Comparison of ENCODE assay signal across 8 mouse cellular contexts in the genomic region with DNA sequence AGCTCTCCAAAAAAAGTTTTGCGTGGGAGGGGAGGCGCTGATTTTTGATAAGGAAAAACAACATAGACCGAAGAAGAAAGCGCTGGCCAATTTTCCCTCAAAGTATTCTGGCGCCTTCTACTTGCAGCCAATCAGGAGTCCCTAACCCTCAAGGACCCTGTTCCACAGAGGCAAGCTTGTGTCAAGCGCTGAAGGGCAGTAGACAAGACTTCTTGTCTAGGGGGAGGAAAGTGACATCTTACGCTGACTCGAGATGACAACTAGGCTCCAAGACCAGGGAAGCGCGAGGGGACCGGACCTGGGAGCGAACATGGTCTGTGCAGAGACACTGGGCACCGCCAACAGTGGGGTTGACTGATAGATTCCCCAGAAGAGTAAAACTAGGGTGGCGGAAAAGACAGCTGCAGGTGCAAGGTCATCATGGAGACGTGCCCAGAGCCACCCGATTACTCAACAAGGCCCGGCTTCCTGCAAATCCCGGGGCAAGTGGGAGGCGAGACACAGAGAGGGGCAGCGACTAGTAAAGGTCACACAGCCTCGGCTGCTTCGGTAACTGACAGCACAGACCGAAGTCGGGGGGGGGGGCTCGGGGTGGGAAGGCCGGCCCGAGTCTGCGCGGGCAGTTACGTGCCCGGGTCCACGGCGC. TPM values are rescaled to one million over a fixed set of nuclear protein-coding genes. Genes with fewer than 3 reads are reported as not detected.
DNase-seq lines count a peak whose midpoint lies in the region; ATAC-seq and TF ChIP-seq lines count a peak whose summit lies in the region.

No protein-coding gene starts in this region.

- no peaks in the 10 kb centered on the region for H3K27me3 ChIP-seq in intestine, embryonic 15.5 days (replicated peaks)
- H3K27me3 ChIP-seq in liver, postnatal 0 days (ENCODE audit: insufficient read depth, low read length) = no peaks in the 10 kb centered on the region
- H3K27me3 ChIP-seq in neural tube, embryonic 15.5 days (replicated peaks) = no peaks in the 10 kb centered on the region

- no peak for TF ChIP-seq CTCF in liver, postnatal 0 days (IDR thresholded peaks at IDR 0.05; ENCODE audit: low read depth)

- DNase-seq in 3T3-L1 (ENCODE audit: low read depth, low spot score) = peak; percentile 61
- peak; percentile 20 to 42 for DNase-seq in CD8-positive naive resting alpha-beta T cell, adult 2 months (ENCODE audit: low read depth in 2 of 2, low spot score in 2 of 2)
- peak; percentile 83 for DNase-seq in cerebellum, adult 9-11 months
- peak; percentile 64 for DNase-seq in gastrocnemius, postnatal 25 days
- DNase-seq in liver, postnatal 0 days = no peak
- DNase-seq in thymus, postnatal 4 days = no peak

- H3K36me3 ChIP-seq in intestine, embryonic 15.5 days = peaks cover 41% of the 10 kb centered on the region
- peaks cover 65% of the 10 kb centered on the region for H3K36me3 ChIP-seq in liver, postnatal 0 days (replicated peaks; ENCODE audit: insufficient read depth, low read length)
- H3K36me3 ChIP-seq in neural tube, embryonic 15.5 days = peaks cover 51% of the 10 kb centered on the region

- peak overlapping the region; percentile 87 for H3K4me3 ChIP-seq in intestine, embryonic 15.5 days (replicated peaks)
- H3K4me3 ChIP-seq in liver, postnatal 0 days (ENCODE audit: low read depth, low read length) = peak overlapping the region; percentile 84
- peak overlapping the region; percentile 88 for H3K4me3 ChIP-seq in neural tube, embryonic 15.5 days (replicated peaks)

- WGBS in intestine, embryonic 15.5 days = 2% methylated on average over 33 of the region's 33 CpGs
- under 1% methylated on average over 33 of the region's 33 CpGs for WGBS in liver, postnatal 0 days (ENCODE audit: insufficient replicate concordance)
- 5% methylated on average over 33 of the region's 33 CpGs for WGBS in neural tube, embryonic 15.5 days

- H3K9ac ChIP-seq in intestine, embryonic 15.5 days = peak overlapping the region; percentile 89
- H3K9ac ChIP-seq in liver, postnatal 0 days (replicated peaks) = peak overlapping the region; percentile 97
- peak overlapping the region; percentile 87 for H3K9ac ChIP-seq in neural tube, embryonic 15.5 days (replicated peaks)

- no peak for TF ChIP-seq EP300 in liver, postnatal 0 days (IDR thresholded peaks at IDR 0.05; ENCODE audit: low read depth)

- H3K4me1 ChIP-seq in intestine, embryonic 15.5 days (replicated peaks) = peaks cover 43% of the 10 kb centered on the region
- peaks cover 32% of the 10 kb centered on the region for H3K4me1 ChIP-seq in liver, postnatal 0 days (ENCODE audit: insufficient read depth)
- H3K4me1 ChIP-seq in neural tube, embryonic 15.5 days = peaks cover 62% of the 10 kb centered on the region

- peak overlapping the region; percentile 97 for H3K27ac ChIP-seq in intestine, embryonic 15.5 days
- peak overlapping the region; percentile 99 for H3K27ac ChIP-seq in liver, postnatal 0 days (ENCODE audit: low read depth)
- peak overlapping the region; percentile 95 for H3K27ac ChIP-seq in neural tube, embryonic 15.5 days (replicated peaks)

- H3K9me3 ChIP-seq in intestine, embryonic 15.5 days = no peaks in the 10 kb centered on the region
- no peaks in the 10 kb centered on the region for H3K9me3 ChIP-seq in liver, postnatal 0 days (ENCODE audit: low read length)
- H3K9me3 ChIP-seq in neural tube, embryonic 15.5 days (replicated peaks) = no peaks in the 10 kb centered on the region

- H3K4me2 ChIP-seq in intestine, embryonic 15.5 days (replicated peaks) = peak overlapping the region; percentile 76
- peak overlapping the region; percentile 89 for H3K4me2 ChIP-seq in liver, postnatal 0 days (ENCODE audit: low read depth, low read length)
- peak overlapping the region; percentile 92 for H3K4me2 ChIP-seq in neural tube, embryonic 15.5 days

- peak; percentile 0; the same call in 1 of the 2 replicates for ATAC-seq in intestine, embryonic 15.5 days
- ATAC-seq in liver, postnatal 0 days = peak; percentile 27
- ATAC-seq in neural tube, embryonic 15.5 days (ENCODE audit: low FRiP score) = peak; percentile 0; the same call in 1 of the 2 replicates

RNA-seq across cellular contexts. Expression of a gene that starts 0.7 kb away (rescaled TPM):
- 10 to 100 TPM; 29.7 to 35.6 TPM for total RNA-seq in gastrocnemius, postnatal 25 days (2021)
- polyA plus RNA-seq in intestine, embryonic 15.5 days (2015; fragmentation: Nextera tagmentation; extraction: Ambion mirVana) = 66.7 and 74.7 TPM in 2 replicates
- 19.7 and 23.1 TPM in 2 replicates for polyA plus RNA-seq in liver, postnatal 0 days (2015; fragmentation: Nextera tagmentation; extraction: Ambion mirVana)
- polyA plus RNA-seq in neural tube, embryonic 15.5 days (2015; fragmentation: Nextera tagmentation; extraction: Ambion mirVana) = 73.4 and 76.5 TPM in 2 replicates

RNA-seq across cellular contexts. Expression of a gene that starts 0.9 kb away (rescaled TPM):
- total RNA-seq in gastrocnemius, postnatal 25 days (2021) = 10 to 100 TPM; 36.8 to 43.8 TPM
- 79.3 and 86.2 TPM in 2 replicates for polyA plus RNA-seq in intestine, embryonic 15.5 days (2015; fragmentation: Nextera tagmentation; extraction: Ambion mirVana)
- polyA plus RNA-seq in liver, postnatal 0 days (2015; fragmentation: Nextera tagmentation; extraction: Ambion mirVana) = 27.0 and 28.4 TPM in 2 replicates
- polyA plus RNA-seq in neural tube, embryonic 15.5 days (2015; fragmentation: Nextera tagmentation; extraction: Ambion mirVana) = 95.9 and 103 TPM in 2 replicates

RNA-seq across cellular contexts. Expression of a gene that starts 25.8 kb away (rescaled TPM):
- 100 to 1,000 TPM; 147 to 152 TPM for total RNA-seq in gastrocnemius, postnatal 25 days (2021)
- polyA plus RNA-seq in intestine, embryonic 15.5 days (2015; fragmentation: Nextera tagmentation; extraction: Ambion mirVana) = 283 and 287 TPM in 2 replicates
- 259 and 260 TPM in 2 replicates for polyA plus RNA-seq in liver, postnatal 0 days (2015; fragmentation: Nextera tagmentation; extraction: Ambion mirVana)
- polyA plus RNA-seq in neural tube, embryonic 15.5 days (2015; fragmentation: Nextera tagmentation; extraction: Ambion mirVana) = 205 and 212 TPM in 2 replicates

RNA-seq across cellular contexts. Expression of a gene that starts 29.5 kb away (rescaled TPM):
- total RNA-seq in gastrocnemius, postnatal 25 days (2021) = 100 to 1,000 TPM; 502 to 523 TPM
- 1,919 and 1,958 TPM in 2 replicates for polyA plus RNA-seq in intestine, embryonic 15.5 days (2015; fragmentation: Nextera tagmentation; extraction: Ambion mirVana)
- 1,436 and 1,479 TPM in 2 replicates for polyA plus RNA-seq in liver, postnatal 0 days (2015; fragmentation: Nextera tagmentation; extraction: Ambion mirVana)
- polyA plus RNA-seq in neural tube, embryonic 15.5 days (2015; fragmentation: Nextera tagmentation; extraction: Ambion mirVana) = 1,028 and 1,172 TPM in 2 replicates

RNA-seq across cellular contexts. Expression of a gene that starts 29.5 kb away (rescaled TPM):
- total RNA-seq in gastrocnemius, postnatal 25 days (2021) = under 1 TPM; 0.43 to 0.78 TPM
- 1.3 and 1.4 TPM in 2 replicates for polyA plus RNA-seq in intestine, embryonic 15.5 days (2015; fragmentation: Nextera tagmentation; extraction: Ambion mirVana)
- polyA plus RNA-seq in liver, postnatal 0 days (2015; fragmentation: Nextera tagmentation; extraction: Ambion mirVana) = 0.08 TPM in 2 replicates
- polyA plus RNA-seq in neural tube, embryonic 15.5 days (2015; fragmentation: Nextera tagmentation; extraction: Ambion mirVana) = 0.95 and 1.4 TPM in 2 replicates

Comparison
In these comparisons a context has a peak if more than half of its experiments do, and no peak if none do; other contexts are left out.
1. DNase-seq: peak in 3T3-L1 (single experiment), CD8-positive naive resting alpha-beta T cell, adult 2 months (2 of 2), cerebellum, adult 9-11 months (single experiment) and gastrocnemius, postnatal 25 days (single experiment); none in liver, postnatal 0 days (single experiment) and thymus, postnatal 4 days (single experiment).
2. Peak in every context shown above with its lines, with median percentiles within 50 percentile points of each other: ATAC-seq, H3K27ac ChIP-seq, H3K4me2 ChIP-seq, H3K4me3 ChIP-seq and H3K9ac ChIP-seq.